Mouse (Mus musculus): ENCODE data around the gene Cd248.

The Cd248 gene

DNA sequence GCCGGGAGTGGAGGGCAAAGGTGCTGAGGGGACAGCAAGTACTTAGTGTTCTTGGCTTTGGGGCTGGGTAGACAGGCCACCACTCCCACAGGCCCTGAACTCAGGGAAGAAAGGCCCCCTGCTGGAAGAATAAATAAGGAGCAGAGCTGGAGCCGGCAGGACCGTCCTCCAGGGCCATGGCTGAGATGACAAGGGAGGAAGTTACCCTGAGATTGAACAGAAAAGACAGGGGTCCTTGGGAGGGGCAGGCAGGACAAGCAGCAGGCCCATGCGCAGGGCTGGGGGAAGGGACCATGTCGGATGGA, 40.3 kb downstream of the Cd248 start:
- DNase-seq = no peak

- no peak for DNase-seq
Observed at GRCm38 (mm10) chr19:5108702-5109101, 40.8 kb downstream of the Cd248 start.

- DNase-seq = peak; percentile 47
Observed at GRCm38 (mm10) chr19:5109659-5110453, 42.0 kb downstream of the Cd248 start.

GRCm38 (mm10) chr19:5113783-5114182, 45.9 kb downstream of the Cd248 start:
- no peak for DNase-seq

- DNase-seq = peak; percentile 83
Observed at GRCm38 (mm10) chr19:5117494-5118383, 49.9 kb downstream of the Cd248 start.

DNA sequence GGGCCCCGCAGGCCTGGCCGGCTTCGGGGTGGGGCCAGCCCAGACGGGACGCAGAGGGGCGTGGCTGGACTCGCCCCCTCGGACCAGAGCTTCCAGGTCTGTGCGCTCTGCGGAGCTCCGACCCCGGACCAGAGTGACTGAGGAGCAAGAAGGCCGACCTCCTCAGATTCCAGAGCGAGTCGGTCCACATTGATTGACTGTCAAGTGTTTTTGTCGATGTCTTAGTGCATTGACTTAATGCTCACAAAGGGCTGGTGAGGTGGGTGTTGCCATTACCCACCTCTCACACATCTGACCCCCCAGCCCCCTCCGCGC, 50.5 kb downstream of the Cd248 start, which contains the start of gene Klc2:
Klc2 (minus strand) TSS at position 177 of the 315 bp plus-strand sequence.
- no peak for DNase-seq
